21 mouse cellular contexts compared by ENCODE assay signal in the genomic region with DNA sequence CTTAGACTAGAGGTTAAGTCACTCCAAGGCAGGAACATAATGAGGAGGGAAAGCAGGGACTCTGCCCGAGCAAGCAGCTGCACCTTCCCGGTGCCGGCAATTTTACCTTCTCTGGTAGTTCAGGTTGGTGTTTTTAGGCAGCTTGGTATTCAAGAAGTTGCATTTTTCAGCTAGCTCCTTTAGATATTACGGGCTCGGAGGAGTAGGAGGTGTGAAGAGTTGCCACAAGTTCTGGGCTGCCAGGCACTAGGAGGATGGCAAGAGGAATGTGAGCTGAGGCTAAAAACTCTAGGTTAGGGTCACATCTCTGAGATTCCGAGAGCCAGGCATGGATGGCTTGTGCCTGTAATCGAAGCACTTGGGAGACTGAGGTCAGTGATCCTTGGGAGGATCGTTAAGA. TPM values are rescaled to one million over a fixed set of nuclear protein-coding genes. Genes with fewer than 3 reads are reported as not detected.
"Had no signal": no experiment of that assay in that cellular context is flagged by ENCODE, and none has a peak within 500 bp of the region (broad histone marks: within the 10 kb centered on the region; RNA-seq: fewer than 3 reads in every experiment).

No protein-coding gene starts in this region.

- H3K9me3 ChIP-seq: liver, embryonic 13.5 days; liver, embryonic 15.5 days; lung, embryonic 15.5 days; midbrain, embryonic 12.5 days; neural tube, embryonic 13.5 days; neural tube, embryonic 15.5 days had no signal

- H3K4me3 ChIP-seq: liver, embryonic 13.5 days; liver, embryonic 15.5 days; lung, embryonic 15.5 days; megakaryocyte, embryonic 14.5 days; midbrain, embryonic 12.5 days; neural tube, embryonic 13.5 days; neural tube, embryonic 15.5 days had no signal

- H3K4me2 ChIP-seq: liver, embryonic 13.5 days; liver, embryonic 15.5 days; lung, embryonic 15.5 days; midbrain, embryonic 12.5 days; neural tube, embryonic 13.5 days; neural tube, embryonic 15.5 days had no signal

- DNase-seq: liver, embryonic 13.5 days; liver, postnatal 0 days; lung, adult 2 months; lung, postnatal 14 days; lung, postnatal 36 days; midbrain, embryonic 14.5 days; retina, postnatal 1 day; right cerebral cortex, postnatal 14 days; right cerebral cortex, postnatal 4 days; spleen, adult 18-20 months; thymus, adult 2 months; thymus, postnatal 25 days; thymus, postnatal 4 days had no signal

- H3K27ac ChIP-seq: liver, embryonic 13.5 days; liver, embryonic 15.5 days; lung, embryonic 15.5 days; macrophage; midbrain, embryonic 12.5 days; neural tube, embryonic 13.5 days; neural tube, embryonic 15.5 days had no signal

- H3K36me3 ChIP-seq: liver, embryonic 13.5 days; liver, embryonic 15.5 days; lung, embryonic 15.5 days; midbrain, embryonic 12.5 days; neural tube, embryonic 13.5 days; neural tube, embryonic 15.5 days had no signal

RNA-seq across cellular contexts. Expression of a gene that starts 2.3 kb away (rescaled TPM):
- total RNA-seq: monocyte, adult 5-6 weeks had no signal
- polyA plus RNA-seq: liver, postnatal 0 days had no signal
